Mouse (Mus musculus) limb, embryonic 13.5 days (tissue): ENCODE measurements around the gene Tm6sf1. TPM values are rescaled to one million over a fixed set of nuclear protein-coding genes. Genes with fewer than 3 reads are reported as not detected.

ENCODE experiments used
- ATAC-seq: fragments of 200-750 bp; cut with Nextera tagmentation; 2 replicates; pipeline ENCODE4 v1.8.0; 2017; ENCODE audit warnings: low read depth, moderate number of reproducible peaks, moderate TSS enrichment; ENCODE audit not compliant: low FRiP score
- H3K27ac ChIP-seq: fragments of 300-500 bp; sonication (generic); 2 replicates; pipeline ENCODE4 v1.5.1; 2015; ENCODE audit warnings: inconsistent platforms, mild to moderate bottlenecking, moderate library complexity
- H3K27me3 ChIP-seq: fragments of 300-500 bp; sonication (generic); 2 replicates; pipeline ENCODE4 v1.6.1; 2015; ENCODE audit warnings: mild to moderate bottlenecking, inconsistent platforms
- H3K36me3 ChIP-seq: fragments of 300-500 bp; sonication (generic); 2 replicates; pipeline ENCODE4 v1.6.1; 2015; ENCODE audit warnings: inconsistent platforms, mild to moderate bottlenecking, moderate library complexity
- H3K4me1 ChIP-seq: fragments of 300-500 bp; sonication (generic); 2 replicates; pipeline ENCODE4 v1.6.1; 2015; ENCODE audit warnings: inconsistent platforms
- H3K4me2 ChIP-seq: fragments of 300-500 bp; sonication (generic); replicated peaks from 2 replicates; pipeline ENCODE4 v1.6.1; 2015; ENCODE audit warnings: inconsistent platforms, mild to moderate bottlenecking, moderate library complexity
- H3K4me3 ChIP-seq: fragments of 300-500 bp; sonication (generic); 2 replicates; pipeline ENCODE4 v1.5.1; 2015; ENCODE audit warnings: moderate library complexity, mild to moderate bottlenecking, inconsistent platforms
- H3K9ac ChIP-seq: fragments of 300-500 bp; sonication (generic); 2 replicates; pipeline ENCODE4 v1.6.1; 2015; ENCODE audit warnings: mild to moderate bottlenecking, inconsistent platforms
- H3K9me3 ChIP-seq: fragments of 300-500 bp; sonication (generic); 2 replicates; pipeline ENCODE4 v1.6.1; 2016; ENCODE audit warnings: inconsistent platforms
- WGBS: fragments of 180-500 bp; shearing (Covaris S2); methylation state at CpG from one replicate; pipeline ENCODE4 v1.1.7; 2015; 5-methylcytosine and 5-hydroxymethylcytosine counted together
- polyA plus RNA-seq: library from polyadenylated mRNA; unstranded; fragments of >200 nt; fragmentation: Nextera tagmentation; extraction: Ambion mirVana; gene quantifications from 2 replicates; pipeline ENCODE4 v1.2.1, GENCODE M21; 2015

Gene Tm6sf1
- polyA plus RNA-seq, 1 experiment from 2014 or later, result 19.5 TPM

DNA sequence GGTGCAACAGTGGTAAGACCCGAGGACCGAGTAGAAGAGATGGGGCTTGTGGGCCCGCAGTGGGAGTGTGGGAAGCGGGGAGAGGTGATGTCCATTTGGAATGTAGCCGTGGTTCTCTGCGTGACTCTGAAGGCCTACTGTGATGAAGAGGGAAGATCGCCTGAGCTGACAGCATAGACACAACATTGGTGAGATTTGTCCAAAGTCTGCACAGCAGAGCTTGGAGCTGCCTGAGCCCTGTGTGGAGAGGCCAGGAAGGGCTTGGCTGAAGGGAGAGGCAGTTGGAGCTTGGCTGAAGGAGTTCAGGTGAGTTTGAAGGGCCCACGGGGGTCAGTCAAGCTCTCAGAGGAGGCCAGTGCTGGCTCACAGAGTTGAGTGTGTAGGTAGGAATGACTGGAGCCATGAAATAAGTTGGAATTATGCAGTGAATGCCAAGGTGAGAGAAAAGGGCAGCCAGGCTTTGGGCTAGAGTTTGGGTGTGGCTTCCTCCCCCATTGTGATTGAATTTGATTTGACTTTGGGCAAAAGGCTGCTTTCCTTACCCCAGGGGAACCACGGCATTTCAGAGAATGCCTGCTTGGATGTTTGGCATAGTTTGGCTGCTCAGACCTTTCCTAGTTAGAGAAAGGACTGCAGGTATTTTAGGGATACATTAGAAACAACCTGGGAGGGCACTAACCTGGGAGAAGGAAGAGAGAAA is 8.6 kb downstream of the Tm6sf1 start:
- Histone ChIP-seq H3K27me3 (no peaks in the 10 kb centered on the region), H3K27ac (no peak overlapping the region), H3K36me3 (no peaks in the 10 kb centered on the region), H3K9ac (no peak overlapping the region), H3K4me1 (no peaks in the 10 kb centered on the region), H3K9me3 (no peaks in the 10 kb centered on the region), H3K4me3 (no peak overlapping the region), H3K4me2 (no peak overlapping the region)
- WGBS, result 87% methylated on average over 9 of the region's 9 CpGs
- no peak for ATAC-seq

GRCm38 (mm10) chr7:81868158-81868557 is 9.4 kb downstream of the Tm6sf1 start:
- H3K9ac ChIP-seq, result no peak overlapping the region
- 30% methylated on average over 6 of the region's 6 CpGs for WGBS
- H3K4me2 ChIP-seq, result no peak overlapping the region
- no peaks in the 10 kb centered on the region for H3K36me3 ChIP-seq
- H3K27ac ChIP-seq, result no peak overlapping the region
- H3K9me3 ChIP-seq, result no peaks in the 10 kb centered on the region
- no peak for ATAC-seq
- no peaks in the 10 kb centered on the region for H3K27me3 ChIP-seq
- H3K4me3 ChIP-seq, result no peak overlapping the region
- H3K4me1 ChIP-seq, result no peaks in the 10 kb centered on the region

DNA sequence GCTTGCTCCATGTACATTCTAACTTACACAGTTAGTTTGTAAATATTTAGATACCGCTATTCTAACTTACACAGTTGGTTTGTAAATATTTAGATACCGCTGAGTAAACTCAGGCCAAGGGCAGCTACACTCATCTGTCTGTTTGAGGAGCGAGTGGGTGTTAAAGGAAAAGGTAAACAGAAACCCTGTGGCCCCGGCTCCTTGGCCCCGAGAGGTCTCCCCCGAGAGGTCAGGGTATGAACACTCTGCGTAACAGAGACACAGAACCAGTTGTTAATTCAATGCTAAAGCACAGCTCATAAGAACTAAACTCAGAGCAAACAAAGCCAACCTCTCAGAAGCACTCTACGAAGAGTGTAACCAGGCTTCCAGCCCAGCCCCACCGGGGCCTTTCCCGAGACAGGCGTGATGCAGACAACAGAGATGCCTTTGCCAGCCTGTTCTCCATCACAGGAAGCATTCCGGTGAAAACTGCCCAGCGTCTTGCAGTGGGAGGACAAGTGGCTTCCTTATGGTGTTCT is 13.8 kb downstream of the Tm6sf1 start:
- 80% methylated on average over 13 of the region's 13 CpGs for WGBS

DNA sequence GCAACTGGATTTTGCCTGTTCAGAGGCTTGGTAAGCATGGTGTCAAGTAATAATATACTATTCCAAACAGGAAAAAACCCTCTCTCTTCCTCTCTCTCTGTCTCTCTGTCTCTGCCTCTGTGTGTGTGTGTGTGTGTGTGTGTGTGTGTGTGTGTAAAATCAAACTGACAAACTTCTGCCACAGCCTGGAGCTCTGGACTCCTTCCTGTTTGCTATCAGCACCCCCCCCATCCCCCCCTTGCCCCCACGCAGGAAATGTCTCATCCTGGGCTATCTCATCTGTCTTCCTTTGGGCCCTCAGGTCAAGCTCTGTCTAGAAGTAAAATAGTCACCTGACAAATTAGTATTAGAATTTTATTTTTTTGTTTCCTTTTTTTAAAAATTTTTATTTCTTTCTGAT is 15.0 kb downstream of the Tm6sf1 start:
- ATAC-seq, result no peak
- H3K4me2 ChIP-seq, result no peak overlapping the region
- H3K4me3 ChIP-seq, result no peak overlapping the region
- 55% methylated on average over 1 of the region's 1 CpGs for WGBS
- H3K27ac ChIP-seq, result no peak overlapping the region
- H3K27me3 ChIP-seq, result no peaks in the 10 kb centered on the region
- H3K9ac ChIP-seq, result no peak overlapping the region
- 0 out of 2 replicates have a peak, but pooled peaks cover 3% of the 10 kb centered on the region for H3K36me3 ChIP-seq
- no peaks in the 10 kb centered on the region for H3K4me1 ChIP-seq
- no peaks in the 10 kb centered on the region for H3K9me3 ChIP-seq

More for the DNA sequence above, 13.8 kb downstream of the Tm6sf1 start:
- Histone ChIP-seq H3K4me1 (no peaks in the 10 kb centered on the region), H3K36me3 (no peaks in the 10 kb centered on the region), H3K4me3 (no peak overlapping the region), H3K27me3 (no peaks in the 10 kb centered on the region), H3K9me3 (no peaks in the 10 kb centered on the region), H3K9ac (no peak overlapping the region), H3K27ac (no peak overlapping the region), H3K4me2 (no peak overlapping the region)
- ATAC-seq, result no peak

DNA sequence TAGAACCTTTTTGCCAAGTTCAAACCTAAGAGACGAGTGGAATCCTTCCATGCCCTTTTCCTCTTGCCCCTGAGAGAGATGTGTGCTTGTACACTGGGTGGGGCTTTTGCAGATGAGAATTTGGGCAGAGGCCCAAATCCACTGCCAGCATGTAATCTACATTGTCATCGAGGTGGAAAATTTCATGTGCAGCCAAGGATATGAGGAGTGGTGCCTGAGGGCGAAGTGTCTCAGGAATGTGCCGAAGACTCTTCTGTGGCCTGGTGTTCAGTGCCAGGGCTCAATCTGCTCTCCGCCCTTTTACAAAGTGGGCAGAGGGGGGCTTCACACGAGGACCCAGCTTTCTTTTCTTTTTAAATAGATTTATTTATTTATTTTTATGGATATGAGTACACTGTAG is 15.8 kb downstream of the Tm6sf1 start:
- 77% methylated on average over 6 of the region's 6 CpGs for WGBS
- no peak overlapping the region for H3K4me2 ChIP-seq
- H3K4me1 ChIP-seq, result no peaks in the 10 kb centered on the region
- no peaks in the 10 kb centered on the region for H3K27me3 ChIP-seq
- H3K9ac ChIP-seq, result no peak overlapping the region
- ATAC-seq, result no peak
- H3K9me3 ChIP-seq, result no peaks in the 10 kb centered on the region
- 0 out of 2 replicates have a peak, but pooled peaks cover 3% of the 10 kb centered on the region for H3K36me3 ChIP-seq
- no peak overlapping the region for H3K27ac ChIP-seq
- H3K4me3 ChIP-seq, result no peak overlapping the region

DNA sequence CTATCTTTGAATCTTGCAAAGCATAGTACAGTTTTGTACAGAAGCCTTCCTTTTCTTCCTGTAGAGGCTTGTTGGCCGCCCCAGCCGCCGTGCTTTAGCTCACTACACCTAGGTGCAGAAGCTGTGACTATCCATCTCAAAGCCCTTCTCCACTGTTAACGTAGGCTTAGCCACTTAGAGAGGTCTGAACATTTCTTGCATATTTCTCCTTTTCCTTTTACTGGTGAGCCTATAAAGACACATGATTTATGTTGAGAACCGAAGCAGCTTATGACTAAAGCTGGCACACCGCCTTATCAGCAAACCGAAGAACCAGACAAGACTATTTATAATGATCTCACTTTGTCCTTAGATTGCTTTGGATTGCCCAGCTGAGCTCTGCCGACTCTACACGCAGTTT is 16.6 kb downstream of the Tm6sf1 start:
- no peaks in the 10 kb centered on the region for H3K9me3 ChIP-seq
- WGBS, result 83% methylated on average over 9 of the region's 9 CpGs
- H3K4me3 ChIP-seq, result no peak overlapping the region
- H3K27me3 ChIP-seq, result no peaks in the 10 kb centered on the region
- H3K4me2 ChIP-seq, result no peak overlapping the region
- H3K27ac ChIP-seq, result no peak overlapping the region
- H3K4me1 ChIP-seq, result no peaks in the 10 kb centered on the region
- H3K9ac ChIP-seq, result no peak overlapping the region
- no peak for ATAC-seq
- 0 out of 2 replicates have a peak, but pooled peaks cover 3% of the 10 kb centered on the region for H3K36me3 ChIP-seq

- ATAC-seq, result no peak
Observed at GRCm38 (mm10) chr7:81880286-81880685, 21.5 kb downstream of the Tm6sf1 start.

DNA sequence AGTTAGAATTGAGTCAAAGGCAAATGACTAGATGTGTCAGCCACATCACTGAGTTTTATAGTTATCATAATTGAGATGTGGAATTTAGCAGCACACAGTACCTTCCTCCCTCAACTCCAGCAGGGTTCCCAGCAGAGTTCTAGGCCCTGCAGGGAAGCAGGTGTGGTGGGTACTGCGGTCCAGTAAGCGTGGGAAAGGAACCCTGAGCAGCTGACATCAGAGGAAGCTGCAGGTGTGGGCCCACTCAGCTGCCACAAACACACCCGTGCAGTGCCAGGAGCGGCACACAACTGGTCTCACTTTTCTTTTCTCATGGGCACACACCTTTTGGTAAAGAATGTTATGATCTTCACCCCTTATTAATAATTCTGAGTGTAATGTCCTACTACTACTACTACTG is 22.0 kb downstream of the Tm6sf1 start:
- ATAC-seq, result no peak
- H3K4me3 ChIP-seq, result no peak overlapping the region
- WGBS, result 86% methylated on average over 4 of the region's 4 CpGs

More at GRCm38 (mm10) chr7:81880286-81880685, 21.5 kb downstream of the Tm6sf1 start:
- Histone ChIP-seq H3K9me3 (no peaks in the 10 kb centered on the region), H3K4me3 (no peak overlapping the region), H3K36me3 (peaks cover 3% of the 10 kb centered on the region; the same call in 1 of the 2 replicates), H3K4me2 (no peak overlapping the region), H3K27me3 (no peaks in the 10 kb centered on the region), H3K4me1 (no peaks in the 10 kb centered on the region), H3K9ac (no peak overlapping the region), H3K27ac (no peak overlapping the region)
- whole genome bisulfite sequencing, result 81% methylated on average over 5 of the region's 5 CpGs

DNA sequence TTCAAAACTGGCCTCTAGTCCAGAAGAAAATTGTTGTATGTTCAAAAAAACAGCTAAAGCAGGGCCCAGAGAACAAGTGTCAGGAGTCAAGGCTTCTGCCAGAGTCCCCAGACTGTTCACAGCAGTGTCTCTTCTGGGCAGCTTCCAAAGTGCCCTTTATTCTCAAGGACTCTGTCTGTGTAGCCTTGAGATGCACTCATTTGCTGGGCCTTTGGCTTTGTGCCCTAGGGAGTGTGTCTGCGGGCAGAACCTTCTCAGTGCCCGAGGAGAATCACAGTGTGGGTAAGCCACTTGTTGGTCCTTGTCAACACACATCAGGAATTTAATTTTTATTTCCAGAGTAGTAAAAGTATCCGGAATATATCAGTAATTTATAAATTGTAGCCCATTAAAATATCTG is 22.8 kb downstream of the Tm6sf1 start:
- H3K27me3 ChIP-seq, result no peaks in the 10 kb centered on the region

More for the DNA sequence above, 22.0 kb downstream of the Tm6sf1 start:
- Histone ChIP-seq H3K9me3 (no peaks in the 10 kb centered on the region), H3K4me1 (no peaks in the 10 kb centered on the region), H3K36me3 (peaks cover 6% of the 10 kb centered on the region), H3K27ac (no peak overlapping the region), H3K9ac (no peak overlapping the region), H3K4me2 (no peak overlapping the region), H3K27me3 (no peaks in the 10 kb centered on the region)

GRCm38 (mm10) chr7:81885128-81885527 is 26.3 kb downstream of the Tm6sf1 start:
- Histone ChIP-seq H3K4me2 (no peak overlapping the region), H3K27ac (no peak overlapping the region), H3K9ac (no peak overlapping the region), H3K27me3 (no peaks in the 10 kb centered on the region), H3K9me3 (no peaks in the 10 kb centered on the region), H3K4me3 (no peak overlapping the region), H3K36me3 (peaks cover 14% of the 10 kb centered on the region), H3K4me1 (no peaks in the 10 kb centered on the region)
- WGBS, result 88% methylated on average over 4 of the region's 4 CpGs
- no peak for ATAC-seq

More for the DNA sequence above, 22.8 kb downstream of the Tm6sf1 start:
- Histone ChIP-seq H3K4me1 (no peaks in the 10 kb centered on the region), H3K4me3 (no peak overlapping the region), H3K9me3 (no peaks in the 10 kb centered on the region), H3K9ac (no peak overlapping the region), H3K27ac (no peak overlapping the region), H3K36me3 (peaks cover 12% of the 10 kb centered on the region), H3K4me2 (no peak overlapping the region)
- no peak for ATAC-seq
- 84% methylated on average over 3 of the region's 3 CpGs for WGBS

DNA sequence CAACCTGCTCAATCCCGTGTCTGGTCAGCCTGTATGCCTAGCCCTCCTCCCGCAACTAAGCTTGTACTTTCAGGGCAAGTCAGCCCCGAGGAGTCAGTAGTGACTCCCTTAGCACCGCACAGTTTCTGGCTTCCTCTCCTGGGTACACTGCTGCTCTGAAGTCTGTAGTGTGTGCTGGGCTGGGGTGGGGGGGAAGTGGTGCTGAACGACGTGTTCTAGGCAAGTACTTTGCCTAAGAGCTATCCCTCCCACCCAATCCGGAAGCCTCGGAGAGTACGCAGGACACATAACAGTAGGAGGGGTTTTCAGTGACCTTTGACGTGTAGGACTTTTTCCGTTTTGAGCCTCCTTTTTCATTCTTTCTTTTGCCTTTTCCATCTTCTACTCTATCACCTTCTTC is 40.6 kb downstream of the Tm6sf1 start:
- no peaks in the 10 kb centered on the region for H3K9me3 ChIP-seq
- no peaks in the 10 kb centered on the region for H3K27me3 ChIP-seq
- peaks cover 18% of the 10 kb centered on the region for H3K36me3 ChIP-seq
- H3K9ac ChIP-seq, result no peak overlapping the region
- H3K4me1 ChIP-seq, result 0 out of 2 replicates have a peak, but pooled peaks cover 3% of the 10 kb centered on the region
- WGBS, result 73% methylated on average over 11 of the region's 11 CpGs
- H3K27ac ChIP-seq, result no peak overlapping the region
- ATAC-seq, result no peak
- H3K4me3 ChIP-seq, result no peak overlapping the region
- H3K4me2 ChIP-seq, result no peak overlapping the region

DNA sequence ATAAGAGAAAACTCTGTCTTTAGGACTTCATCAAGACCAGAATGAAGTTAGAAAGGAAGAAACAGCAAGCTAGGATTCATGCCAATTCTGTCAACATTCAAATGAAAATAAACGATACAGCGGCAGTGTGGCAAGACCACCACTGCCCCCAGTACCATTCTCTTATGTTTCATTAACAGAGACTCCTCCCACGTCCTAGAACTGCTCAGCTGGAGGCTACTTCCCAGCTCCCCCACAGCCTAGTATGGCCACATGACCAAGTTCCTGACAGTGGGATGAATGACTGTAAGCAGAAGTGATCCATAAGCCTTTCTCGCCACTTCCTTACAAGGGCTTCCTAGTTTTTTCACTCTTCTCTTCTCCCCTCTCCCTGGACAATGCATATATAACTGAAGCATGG is 45.3 kb downstream of the Tm6sf1 start:
- H3K9me3 ChIP-seq, result no peaks in the 10 kb centered on the region
- WGBS, result 60% methylated on average over 4 of the region's 4 CpGs
- no peak for ATAC-seq
- no peak overlapping the region for H3K4me3 ChIP-seq
- peaks cover 12% of the 10 kb centered on the region; the same call in 1 of the 2 replicates for H3K36me3 ChIP-seq
- H3K27ac ChIP-seq, result no peak overlapping the region
- H3K27me3 ChIP-seq, result no peaks in the 10 kb centered on the region
- 0 out of 2 replicates have a peak, but pooled peaks cover 3% of the 10 kb centered on the region for H3K4me1 ChIP-seq
- no peak overlapping the region for H3K9ac ChIP-seq
- no peak overlapping the region for H3K4me2 ChIP-seq
